Mouse (Mus musculus) monocyte, adult 2 months (primary cell): Measurements from ENCODE around the gene Ap3m1.

ENCODE experiments used
- DNase-seq, 2 experiments: peaks; one replicate each; pipeline ENCODE4 v3.0.0; 2022; ENCODE audit warnings: low spot score in 2 of 2, low read depth in 1 of 2

Gene Ap3m1

DNA sequence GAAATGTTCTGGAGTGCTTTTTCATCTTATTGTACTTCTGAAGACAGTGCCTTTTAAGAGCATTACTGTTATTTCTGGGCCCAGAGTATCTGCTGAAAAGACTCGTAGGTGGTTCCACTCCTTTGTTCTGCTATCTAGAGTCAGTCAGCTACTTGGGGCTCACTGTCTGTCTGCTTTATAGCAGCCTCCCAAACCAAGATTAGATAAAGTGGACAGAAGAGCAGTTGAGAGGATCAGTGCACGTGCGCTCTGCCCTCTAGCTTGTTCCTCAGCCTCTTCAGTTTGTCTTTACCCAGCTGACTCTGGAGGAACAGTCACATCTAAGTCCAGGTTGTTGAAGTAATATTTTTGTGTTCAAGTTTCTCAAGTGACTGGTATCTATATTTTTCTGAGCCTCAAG, 21.7 kb upstream of the Ap3m1 start:
- no peak for DNase-seq

DNA sequence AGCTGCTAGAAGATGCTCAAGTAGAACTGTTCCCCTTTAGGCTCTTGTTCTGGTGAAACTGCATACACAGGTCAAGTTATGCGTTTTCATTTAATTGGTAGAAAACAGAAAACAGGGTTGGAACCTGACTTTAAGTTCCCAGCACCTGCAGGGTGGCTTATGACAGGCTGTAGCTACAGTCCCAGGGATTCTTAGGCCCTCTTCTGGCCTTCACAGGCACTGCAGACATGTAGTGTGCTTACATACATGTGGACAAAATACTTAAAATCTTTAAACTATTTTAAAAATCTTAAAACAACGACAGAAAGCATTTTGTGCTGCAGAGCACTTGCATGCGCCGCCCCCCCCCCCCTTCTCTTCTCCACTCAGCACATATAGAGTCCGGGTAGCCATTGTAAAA, 17.3 kb upstream of the Ap3m1 start:
- no peak for DNase-seq

DNA sequence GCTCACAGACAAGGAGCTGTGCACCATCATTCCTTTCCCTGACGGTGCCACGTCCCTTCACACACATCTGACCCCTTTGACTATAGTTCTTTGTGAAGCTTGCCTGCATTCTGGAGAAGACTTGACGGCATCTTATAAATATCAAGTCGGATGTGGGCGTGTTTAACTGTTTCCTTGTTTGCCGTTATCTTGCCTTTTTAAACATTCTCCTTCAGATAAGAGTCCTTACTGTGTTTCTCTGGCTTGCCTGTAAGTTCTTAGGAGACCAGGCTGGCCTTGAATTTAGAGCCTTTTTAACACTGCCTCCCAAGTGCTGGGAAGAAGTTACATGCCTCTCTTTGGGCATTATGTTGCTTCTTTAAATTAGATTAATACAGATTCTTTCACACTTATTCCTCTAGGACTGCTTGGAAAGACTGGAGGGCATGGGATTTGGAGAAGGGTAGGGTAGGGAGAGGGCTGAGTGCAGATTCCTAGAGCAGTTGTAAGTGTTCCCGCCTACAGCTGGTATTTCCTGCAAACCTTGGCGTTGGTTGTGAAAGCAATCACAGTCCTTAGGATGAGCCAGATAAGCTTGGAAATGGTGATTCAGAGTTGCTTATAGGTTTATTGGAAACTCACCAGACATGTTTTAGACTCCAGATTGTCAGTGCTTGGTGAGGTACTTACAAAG, 13.3 kb upstream of the Ap3m1 start:
- no peak for DNase-seq

DNA sequence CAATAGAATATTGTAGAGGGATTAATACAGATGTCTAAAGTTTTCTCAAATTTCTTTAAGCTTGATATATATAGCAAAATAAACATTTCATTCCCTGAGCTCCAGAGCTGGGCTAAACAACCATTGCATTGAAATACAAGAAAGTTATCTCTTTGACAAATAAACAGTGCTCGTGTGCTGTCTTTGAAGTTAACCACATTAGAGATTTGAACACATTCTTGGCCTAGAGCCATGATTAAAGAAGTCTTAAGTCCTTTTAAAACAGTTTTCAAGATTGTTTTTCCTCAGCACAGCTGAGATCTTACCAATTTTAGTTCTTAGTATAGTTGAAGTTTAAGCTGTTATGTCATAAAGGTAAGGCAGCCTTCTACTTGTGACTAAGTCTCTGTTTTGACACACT, 12.0 kb upstream of the Ap3m1 start:
- DNase-seq, result no peak

DNA sequence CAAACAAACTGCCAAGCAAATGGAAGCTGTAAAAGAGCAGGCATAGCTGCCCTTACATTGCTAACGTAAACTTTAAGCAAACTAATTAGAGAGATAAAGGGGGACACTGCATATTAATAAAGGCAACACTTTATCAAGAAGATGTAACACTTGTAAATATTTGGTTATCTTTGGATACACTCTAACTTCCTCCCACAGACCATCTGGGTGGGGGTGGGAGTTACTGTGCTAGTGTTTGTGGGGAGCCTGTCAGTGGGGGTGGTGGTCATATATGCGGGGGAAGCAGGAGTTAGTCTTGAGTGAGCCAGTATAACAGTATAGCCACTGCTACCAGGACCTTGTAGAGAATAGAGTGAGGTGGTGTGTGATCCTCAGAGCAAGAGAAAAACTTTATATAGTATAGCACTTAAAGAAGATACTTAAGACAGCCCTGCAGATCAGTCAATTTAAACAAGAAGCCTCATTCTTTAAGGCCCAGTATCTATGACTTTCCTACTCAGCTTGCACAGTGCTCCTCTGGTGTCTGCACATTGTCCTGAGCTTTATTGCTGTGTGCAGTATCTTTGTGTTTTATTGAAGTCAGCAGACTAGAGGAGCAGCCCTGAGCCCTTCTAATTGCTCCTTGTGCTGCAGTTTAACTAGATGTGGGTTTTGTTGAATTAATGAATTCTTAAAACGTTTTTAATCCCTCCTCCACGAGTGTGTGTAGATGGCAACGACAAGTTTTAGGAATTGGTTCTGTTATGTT, 10.6 kb upstream of the Ap3m1 start:
- DNase-seq, result no peak

DNA sequence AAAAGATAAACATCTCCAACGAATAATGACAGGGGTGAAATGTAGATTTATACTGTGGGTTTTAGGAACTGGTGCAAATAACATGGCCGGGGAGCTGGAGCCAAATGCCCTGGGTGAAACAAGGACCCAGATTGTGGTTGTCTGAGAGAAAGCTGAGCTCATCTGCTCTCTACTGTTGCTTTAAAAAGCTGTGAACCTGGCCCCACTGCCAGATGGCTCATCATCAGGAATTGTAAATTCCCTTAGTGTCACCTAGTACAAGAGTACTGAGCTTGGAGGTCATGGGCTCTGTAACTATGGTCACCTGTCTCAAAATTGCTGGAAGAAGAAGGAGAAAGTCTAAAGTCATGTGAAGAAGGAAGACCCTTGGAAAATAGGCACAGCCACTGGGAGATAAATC, 6.7 kb upstream of the Ap3m1 start:
- DNase-seq, result no peak

DNA sequence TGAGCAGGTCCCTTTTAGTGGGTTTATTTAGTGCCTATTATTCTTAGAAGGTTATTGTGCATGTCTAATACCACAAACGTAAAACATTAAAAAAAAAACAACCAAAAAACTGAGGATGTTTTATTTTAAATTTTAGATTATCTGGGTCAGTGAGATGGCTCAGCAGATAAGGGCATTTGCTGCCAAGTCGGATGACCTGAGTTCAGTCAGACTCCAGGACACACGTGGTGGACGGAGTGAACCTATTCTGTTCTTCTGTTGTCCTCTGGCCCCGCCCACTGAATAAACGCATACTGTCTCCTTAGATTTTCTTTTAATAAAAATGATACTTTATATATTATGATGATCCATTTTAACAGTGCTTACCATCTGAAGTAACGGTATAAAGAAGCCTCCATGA, 1.3 kb upstream of the Ap3m1 start:
- DNase-seq, result no peak

DNA sequence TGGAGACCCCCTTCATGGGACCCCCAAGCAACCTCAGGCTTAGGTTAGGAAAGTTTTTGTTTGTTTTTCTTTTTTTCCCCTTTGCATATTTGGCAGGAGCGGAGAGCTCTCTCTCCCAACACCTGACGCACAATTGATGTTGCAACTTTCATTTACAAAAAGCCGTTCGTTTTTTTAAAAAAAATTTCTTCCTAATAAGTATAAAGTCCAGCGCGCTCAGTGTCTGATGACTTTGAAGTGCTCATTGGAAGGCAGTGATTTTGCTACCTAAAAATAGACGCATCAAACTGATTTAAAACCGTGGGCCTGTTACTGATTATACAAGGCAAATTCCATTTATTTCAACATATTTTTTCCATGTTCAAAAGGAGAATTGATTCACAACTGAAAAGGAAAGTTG, 843 bp upstream of the Ap3m1 start:
- no peak for DNase-seq

DNA sequence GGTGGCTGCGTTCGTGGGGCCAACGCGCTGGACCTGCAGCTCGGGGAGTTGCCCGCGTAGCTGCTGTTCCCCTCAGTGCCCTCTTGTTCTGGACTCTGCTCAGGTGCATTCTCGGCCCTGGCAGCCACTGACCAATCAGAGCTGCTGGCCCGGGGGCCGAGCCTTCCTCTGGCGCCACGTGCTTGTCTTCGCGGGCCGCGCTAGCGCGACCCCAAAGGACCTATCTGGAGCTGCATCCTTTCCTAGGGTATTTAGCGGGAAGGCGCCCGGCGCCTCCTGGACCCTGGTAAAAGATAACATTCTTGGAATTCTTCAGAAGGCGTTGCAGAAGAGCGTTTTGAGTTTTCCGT, 448 bp upstream of the Ap3m1 start:
- peak in 1 of 2 experiments; percentile 24 for DNase-seq

DNA sequence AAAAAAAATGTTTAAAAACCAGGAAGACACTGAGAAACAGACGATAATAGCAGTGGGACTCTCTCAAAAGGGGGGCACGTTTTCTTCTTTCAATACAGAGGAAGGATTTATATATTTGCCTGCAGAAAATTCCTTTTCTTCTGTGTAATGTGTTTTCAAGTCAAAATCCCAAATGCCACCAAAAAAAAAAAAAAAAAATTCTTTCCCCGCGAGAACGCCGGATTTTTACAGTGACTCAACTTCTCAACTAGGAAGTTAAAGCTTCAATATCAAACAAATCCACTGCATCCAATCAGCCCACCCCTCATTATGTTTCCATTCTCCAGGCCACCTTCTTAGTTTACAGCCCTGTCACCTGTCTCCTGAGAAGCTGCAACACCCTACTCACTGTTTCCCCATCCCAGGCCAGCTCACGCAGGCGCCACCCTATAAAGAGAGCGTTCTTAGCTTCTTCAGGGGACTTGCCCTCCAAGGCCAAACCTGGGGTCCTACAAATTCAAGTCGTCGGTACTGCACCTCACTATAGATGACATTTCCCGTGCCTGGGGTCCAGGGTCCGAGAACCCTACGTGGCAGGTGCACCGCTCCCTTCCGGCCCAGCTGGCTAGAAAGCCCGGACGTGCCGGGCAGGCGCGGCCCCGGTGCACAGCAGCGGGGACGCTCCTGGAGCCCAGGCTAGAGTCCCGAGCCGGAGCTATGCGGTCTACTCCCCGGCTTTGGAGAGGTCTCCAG, 762 bp downstream of the Ap3m1 start:
- no peak for DNase-seq

DNA sequence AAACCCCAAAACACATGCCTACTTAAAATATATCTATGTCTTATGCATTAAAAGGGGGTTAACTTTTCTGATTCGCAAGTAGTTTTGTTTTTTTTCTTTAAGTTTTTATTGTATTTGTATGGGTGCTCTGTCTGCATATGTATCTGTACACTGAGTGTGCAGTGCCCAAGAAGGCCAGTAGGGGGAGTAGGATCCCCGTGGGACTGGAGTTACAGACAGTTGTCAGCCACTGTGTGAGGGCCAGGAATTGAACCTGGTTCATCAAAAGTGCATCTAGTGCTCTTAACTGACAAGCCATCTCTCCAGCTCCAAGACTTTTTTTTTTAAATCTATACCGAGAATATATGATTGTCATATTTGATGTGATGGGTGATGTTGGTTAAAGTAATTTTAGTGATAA, 1.6 kb downstream of the Ap3m1 start:
- peak; percentile 22 to 24 for DNase-seq

DNA sequence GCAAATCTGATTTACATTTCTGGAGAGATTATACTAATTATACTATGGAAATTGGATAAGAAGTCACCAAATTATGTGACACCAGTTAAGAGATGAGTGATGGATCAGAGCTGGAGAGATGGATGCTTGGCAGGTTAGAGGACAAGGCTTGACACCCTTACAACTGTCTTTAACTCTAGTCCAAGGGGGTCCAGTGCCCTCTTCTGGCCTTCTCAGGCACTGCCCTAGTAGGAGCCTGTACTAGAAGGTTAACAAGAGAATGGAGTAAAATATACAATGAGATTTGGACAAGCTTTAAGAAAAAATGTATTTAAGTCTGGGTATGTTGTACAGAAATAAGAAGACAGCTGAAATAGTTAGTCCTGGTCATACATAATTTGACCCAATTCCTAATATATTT, 3.4 kb downstream of the Ap3m1 start:
- DNase-seq, result peak in 1 of 2 experiments; percentile 33

DNA sequence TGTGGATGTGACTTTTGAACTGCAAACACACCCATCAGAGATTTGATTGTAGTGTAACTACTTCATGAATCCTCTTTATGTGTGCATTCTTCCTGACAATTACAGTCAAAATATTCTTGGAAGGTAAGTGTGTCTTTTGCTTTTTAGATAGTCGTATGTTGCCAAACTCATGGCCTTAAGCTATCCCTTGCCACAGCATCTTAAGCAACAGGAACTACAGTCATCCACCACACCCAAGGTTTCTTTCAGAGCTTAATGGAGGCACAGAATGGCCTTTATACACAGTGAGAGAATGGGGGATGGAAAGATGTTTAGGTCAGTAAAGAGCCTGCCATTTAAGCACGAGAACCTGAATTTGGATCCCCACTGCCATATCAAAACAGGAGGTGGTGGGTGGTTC, 4.5 kb downstream of the Ap3m1 start:
- peak in 1 of 2 experiments; percentile 34 for DNase-seq

DNA sequence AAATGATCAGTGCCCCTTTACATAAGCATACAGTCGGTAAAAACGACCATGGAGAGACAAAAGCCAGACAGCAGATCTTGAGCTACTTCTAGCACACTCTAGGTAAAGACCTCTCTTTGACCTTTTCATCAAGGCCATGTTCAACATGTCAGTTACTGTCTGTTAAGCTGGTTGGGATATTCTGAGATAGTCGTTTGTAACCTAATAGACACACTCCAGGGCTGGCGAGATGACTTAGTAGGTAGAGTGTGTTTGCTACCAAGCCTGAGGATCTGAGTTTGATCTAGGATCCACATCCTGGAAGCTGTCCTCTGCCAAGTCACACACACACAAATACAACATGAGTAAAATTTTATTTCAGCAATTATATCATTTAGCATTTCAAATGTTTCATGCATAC, 12.7 kb downstream of the Ap3m1 start:
- no peak for DNase-seq

DNA sequence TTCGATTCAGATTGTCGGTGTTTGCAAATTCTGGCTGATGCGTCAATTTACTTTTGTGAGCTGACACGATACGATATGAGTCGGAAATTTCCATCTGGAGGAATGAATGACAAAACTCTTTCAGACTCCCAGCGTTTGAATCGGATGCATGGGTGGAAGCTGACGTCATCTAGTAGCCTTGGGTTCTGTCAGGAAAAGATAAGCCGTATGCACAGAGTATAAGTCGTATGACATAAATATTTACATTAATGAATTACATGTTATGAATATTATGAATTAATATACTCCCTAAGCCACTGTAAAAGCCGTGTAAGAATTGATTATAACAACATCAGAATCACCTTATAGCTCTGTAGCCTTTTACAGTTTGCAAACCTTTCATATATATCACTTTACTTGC, 13.2 kb downstream of the Ap3m1 start:
- DNase-seq, result no peak

DNA sequence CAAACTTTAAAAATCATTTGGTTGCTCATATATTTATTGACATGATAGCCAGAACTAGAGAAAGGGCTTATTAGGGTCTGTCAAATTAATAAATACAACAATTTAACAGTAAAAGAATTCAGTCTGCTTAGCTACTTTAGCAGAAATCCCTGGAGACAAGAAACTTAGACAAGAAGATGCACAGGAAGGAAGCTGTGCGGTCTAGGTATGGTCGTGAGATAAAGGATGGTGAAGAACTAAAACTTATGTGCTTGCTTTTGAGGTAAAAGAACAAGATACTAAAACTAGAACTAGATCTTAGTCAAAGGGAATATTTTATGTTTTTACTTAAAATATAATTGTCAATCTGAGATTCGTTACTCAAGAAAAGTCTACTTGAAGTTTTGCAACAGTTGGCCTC, 17.5 kb downstream of the Ap3m1 start:
- DNase-seq, result no peak

DNA sequence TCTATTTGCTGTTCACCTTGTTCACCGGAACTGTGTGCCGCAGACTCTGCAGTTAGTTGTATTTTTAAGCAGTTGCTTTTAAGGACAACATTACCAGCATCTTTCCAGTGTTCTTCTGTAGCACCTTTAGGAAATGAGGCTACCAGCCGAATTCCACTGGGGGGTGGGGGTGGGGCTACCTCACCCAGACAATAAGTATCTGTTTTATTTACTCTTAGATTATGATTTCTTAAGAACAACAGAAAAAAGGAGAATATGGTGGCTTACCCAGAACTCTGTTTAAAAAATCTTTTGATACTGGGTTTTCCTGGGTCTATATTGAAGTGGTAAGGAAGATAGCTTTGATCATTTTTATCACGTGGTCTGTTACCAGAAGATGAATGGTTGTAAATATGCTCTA, 18.0 kb downstream of the Ap3m1 start:
- no peak for DNase-seq

DNA sequence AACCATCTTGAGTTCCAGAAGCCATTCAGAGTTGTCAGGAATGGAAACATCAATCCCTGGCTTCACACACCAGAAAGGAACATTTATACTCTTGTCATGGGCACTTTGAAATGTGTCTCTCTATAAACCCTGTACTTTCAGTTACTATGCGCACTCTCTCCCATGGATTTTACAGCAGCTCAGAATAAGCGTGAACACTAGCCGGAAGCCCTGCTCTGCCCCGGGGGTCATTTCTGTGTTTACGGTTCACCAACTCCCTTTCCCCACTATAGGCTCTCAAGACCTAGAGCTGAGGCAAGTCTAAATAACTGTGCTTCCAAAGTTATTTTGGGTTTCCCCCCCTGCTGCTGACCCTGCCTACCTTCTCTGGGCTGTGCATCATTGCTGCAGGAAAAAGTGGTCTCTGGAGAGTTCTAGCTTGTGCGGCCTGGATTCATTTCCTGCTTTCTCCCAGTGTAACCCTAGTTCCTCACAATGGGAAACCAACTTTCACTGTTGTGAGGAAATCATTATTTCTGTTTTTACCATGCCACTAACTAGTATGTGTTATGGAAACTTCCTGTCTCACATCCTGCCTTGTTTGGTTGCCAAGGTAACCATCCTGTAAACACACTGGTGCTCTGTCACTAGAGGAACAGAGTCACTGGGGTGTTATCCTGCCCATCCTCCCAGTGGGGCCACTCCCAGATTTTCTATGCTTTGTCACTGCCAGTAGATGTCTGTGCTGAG, 20.4 kb downstream of the Ap3m1 start:
- peak; percentile 58 to 81 for DNase-seq

DNA sequence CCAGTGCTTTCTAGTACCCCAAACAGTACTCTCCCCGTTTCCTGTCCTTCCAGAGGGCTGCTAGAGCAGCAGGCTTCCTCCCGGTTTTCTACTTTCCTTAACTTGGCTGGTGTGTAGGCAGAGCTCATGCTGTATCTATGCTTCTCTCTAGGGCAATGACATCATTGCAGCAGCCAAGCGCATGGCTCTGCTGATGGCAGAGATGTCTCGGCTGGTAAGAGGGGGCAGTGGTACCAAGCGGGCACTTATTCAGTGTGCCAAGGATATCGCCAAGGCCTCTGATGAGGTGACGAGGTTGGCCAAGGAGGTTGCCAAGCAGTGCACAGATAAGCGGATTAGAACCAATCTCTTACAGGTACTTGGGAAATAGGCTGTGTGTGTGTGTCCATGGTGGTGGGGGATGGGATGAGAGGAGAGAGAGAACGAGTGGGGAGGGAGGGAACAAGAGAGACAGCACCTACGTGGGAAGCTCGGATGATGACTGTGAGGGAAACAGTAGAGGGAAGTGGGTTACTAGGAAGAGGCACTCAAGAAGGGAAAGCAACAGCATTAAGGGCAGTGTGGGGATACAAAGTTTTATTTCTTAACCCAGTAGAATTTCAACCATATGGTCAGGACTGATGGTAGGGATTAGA, 23.2 kb downstream of the Ap3m1 start:
- DNase-seq, result no peak

DNA sequence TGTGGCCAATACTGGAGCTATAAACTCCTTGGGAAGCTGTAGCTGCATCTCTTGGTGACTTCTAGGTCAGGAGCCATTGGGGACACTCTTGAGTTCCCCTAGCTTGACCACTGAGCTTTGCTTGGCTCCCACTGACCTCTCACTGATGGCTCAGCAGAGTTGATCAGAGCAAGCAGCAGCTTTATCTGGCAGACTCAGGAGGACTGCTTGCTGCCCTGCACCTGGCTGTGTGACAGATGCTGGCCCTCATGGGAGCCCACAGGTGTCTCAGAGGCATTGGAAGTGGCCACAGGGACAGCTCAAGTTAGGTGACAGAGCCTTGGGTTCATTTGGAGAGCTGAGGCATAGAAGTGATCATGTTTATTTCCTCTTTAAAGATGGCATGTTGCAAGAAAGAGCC, 24.8 kb downstream of the Ap3m1 start:
- DNase-seq, result no peak

DNA sequence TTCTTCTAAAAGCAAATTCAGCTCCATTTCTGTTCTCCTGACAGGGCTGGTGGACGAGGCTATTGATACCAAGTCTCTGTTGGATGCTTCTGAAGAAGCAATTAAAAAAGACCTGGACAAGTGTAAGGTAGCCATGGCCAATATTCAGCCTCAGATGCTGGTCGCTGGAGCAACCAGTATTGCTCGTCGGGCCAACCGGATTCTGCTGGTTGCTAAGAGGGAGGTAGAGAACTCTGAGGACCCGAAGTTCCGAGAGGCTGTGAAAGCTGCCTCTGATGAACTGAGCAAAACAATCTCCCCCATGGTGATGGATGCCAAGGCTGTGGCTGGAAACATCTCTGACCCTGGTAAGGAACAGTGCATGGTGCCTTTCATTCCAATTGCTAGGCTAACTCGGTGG, 31.9 kb downstream of the Ap3m1 start:
- DNase-seq, result no peak
